Mouse (Mus musculus) left cerebral cortex, postnatal 4 days (tissue): Measurements from ENCODE around the gene Raph1. TPM values are rescaled to one million over a fixed set of nuclear protein-coding genes. Genes with fewer than 3 reads are reported as not detected.
A peak's percentile ranks its signal among the peaks of the same experiment; 100 is the strongest.
"Not testable (repeated sequence)": the region's sequence is repeated elsewhere in the genome, so short reads cannot be mapped to it uniquely, and the experiment has no call there.

ENCODE experiments used
- DNase-seq: peaks from one replicate; pipeline ENCODE4 v3.0.0-alpha.2; 2022
- intact Hi-C: fragments of 180-260 bp; cut with DNase I; formaldehyde crosslinking; loops from one replicate; pipeline ENCODE4 v1.15.1; 2025
- microRNA-seq: library from miRNA; unstranded; fragments of <30 nt; microRNA quantifications from one replicate; pipeline ENCODE4 v1.2.0, GENCODE M21; 2022
- total RNA-seq, 2 experiments: library from RNA; stranded (reverse); gene quantifications; 2 replicates each; pipeline ENCODE4 v1.2.3; 2021

The Raph1 gene
- total RNA-seq, 2 experiments from 2014 or later, result 103 to 112 TPM

- peak; percentile 16 for DNase-seq
- intact Hi-C loops, result no loop called here
Observed at GRCm38 (mm10) chr1:60449896-60450295, 117.0 kb downstream of the Raph1 start.

DNA sequence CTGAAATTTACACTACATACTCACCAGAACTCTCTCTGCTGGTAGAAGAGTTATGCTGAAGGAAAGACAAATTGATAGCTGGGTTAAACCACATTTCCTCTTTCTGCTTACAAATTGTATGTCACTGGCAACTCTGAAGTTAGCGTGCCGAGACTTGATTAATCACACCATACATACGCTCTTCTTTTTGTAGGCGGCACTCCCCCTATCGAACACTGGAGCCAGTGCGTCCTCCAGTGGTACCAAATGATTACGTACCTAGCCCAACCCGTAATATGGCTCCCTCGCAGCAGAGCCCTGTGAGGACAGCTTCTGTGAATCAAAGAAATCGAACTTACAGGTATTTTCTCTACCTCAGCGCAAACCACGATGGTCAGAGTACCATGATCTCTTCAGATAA is 119.8 kb downstream of the Raph1 start:
- no peak for DNase-seq
- intact Hi-C loops, result no loop called here

GRCm38 (mm10) chr1:60441438-60441837 is 125.5 kb downstream of the Raph1 start:
- DNase-seq, intact Hi-C loops: not testable (repeated sequence)

- intact Hi-C loops, result no loop called here
- no peak for DNase-seq
Observed at GRCm38 (mm10) chr1:60432497-60432896, 134.4 kb downstream of the Raph1 start.

Small RNAs within 50 kb of the gene (microRNA-seq; reads per million reads assigned to microRNA genes)
- gene Gm23762, result not detected

Other genes starting within 250 kb of the Raph1 start
- 10 to 100 TPM; 13.6 to 18.1 TPM for gene Cyp20a1, start 223.8 kb downstream of the Raph1 start, total RNA-seq
- 100 to 1,000 TPM; 472 to 486 TPM for gene Abi2, start 157.5 kb downstream of the Raph1 start, total RNA-seq
- gene Cd28, start 149.7 kb upstream of the Raph1 start, total RNA-seq, result under 1 TPM in 1 of 2 experiments, not detected in 1; 0.12 TPM